Mouse (Mus musculus) liver, adult (tissue): ENCODE measurements around the gene Exoc2.

Experiments
- GATA4 ChIP-seq: IDR thresholded peaks from 2 replicates; pipeline ENCODE4 v1.6.1; 2014; ENCODE audit warnings: mild to moderate bottlenecking, low read length; ENCODE audit not compliant: insufficient replicate concordance

The Exoc2 gene

DNA sequence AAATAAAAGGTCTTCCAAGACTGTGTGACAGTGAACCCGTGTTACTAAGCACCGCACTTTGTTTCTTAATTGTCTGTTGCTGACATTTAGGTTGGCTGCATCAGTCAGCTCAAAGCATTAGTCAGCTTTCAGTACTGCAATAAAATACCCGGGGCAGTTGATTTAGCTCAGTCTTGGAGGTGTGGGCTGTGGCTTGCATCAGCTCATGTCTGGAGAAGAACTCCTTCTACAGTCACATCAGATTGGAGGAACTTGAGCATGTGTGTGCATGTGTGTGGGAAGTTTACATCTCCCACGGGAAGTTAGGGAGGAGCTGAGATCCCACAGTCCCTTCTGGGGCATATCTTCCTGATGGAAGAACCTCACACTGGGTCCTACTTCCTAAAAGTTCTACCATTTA is 185.9 kb downstream of the Exoc2 start:
- TF ChIP-seq GATA4, result no peak

DNA sequence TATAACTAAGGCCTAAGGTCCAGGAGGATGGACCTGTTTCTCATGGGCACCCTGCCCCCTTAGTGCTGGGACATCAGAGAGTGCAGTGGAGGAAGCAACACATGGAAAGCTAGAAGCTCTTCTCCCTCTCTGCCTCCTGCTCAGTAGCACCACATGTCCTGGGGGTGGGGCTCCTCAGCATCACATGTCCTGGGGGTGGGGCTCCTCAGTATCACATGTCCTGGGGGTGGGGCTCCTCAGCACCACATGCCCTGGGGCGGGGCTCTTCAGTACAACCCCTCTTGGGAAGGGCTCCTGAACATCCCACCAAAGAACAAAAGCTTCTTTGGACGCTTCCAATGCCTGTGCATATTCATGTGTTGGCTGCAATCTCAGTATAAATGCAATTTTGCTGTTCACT is 186.3 kb downstream of the Exoc2 start:
- no peak for TF ChIP-seq GATA4

DNA sequence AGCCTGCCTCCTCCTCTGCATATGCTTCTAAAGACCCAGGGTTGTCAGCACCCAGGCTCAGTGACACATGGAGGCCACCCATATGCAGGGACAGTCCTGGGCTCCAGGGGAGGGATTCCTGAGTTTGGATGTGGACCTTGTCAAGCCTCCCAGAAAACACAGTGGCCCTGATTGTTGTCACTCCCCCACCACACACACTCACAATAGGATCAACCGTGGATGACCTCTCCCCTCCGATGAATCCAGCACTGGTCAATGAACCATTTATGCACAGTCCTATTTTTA is 186.9 kb downstream of the Exoc2 start:
- TF ChIP-seq GATA4, result no peak

DNA sequence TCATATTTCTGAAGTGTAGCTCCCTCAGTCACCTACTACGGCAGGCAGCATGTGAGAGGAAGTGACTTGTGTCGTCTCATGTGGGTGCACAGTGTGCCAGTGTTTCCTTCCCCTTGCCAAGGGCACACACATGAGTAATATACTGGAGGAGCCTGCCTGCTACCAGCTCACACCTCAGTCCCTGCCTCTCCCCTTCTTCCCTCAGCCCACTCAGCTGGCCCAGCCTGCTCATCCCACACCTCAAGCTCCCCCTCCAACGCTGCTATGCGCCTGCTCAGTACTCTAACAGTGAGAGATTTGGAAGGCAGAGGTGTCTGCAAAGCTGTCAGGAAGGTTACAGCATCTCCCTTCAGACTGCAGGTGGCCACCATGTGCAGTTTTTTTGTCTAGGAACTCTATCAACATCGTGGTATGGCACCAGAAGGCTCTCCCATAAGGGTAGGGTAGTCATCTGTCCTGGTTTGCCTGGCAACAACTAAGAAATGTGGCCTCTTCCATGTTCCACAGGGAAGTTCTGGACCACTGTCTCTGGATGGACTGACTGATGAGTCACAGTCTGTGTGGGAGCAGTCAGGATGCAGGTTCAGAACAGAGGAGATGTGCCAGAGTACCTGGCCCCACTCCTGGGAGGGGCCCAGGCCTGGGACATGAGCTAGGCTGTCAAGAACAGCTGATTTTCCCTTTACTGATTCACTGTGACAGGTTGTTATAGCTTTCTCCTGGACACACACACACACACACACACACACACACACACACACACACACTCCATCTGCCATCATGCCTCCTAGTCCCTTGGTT is 187.5 kb downstream of the Exoc2 start:
- no peak for TF ChIP-seq GATA4

DNA sequence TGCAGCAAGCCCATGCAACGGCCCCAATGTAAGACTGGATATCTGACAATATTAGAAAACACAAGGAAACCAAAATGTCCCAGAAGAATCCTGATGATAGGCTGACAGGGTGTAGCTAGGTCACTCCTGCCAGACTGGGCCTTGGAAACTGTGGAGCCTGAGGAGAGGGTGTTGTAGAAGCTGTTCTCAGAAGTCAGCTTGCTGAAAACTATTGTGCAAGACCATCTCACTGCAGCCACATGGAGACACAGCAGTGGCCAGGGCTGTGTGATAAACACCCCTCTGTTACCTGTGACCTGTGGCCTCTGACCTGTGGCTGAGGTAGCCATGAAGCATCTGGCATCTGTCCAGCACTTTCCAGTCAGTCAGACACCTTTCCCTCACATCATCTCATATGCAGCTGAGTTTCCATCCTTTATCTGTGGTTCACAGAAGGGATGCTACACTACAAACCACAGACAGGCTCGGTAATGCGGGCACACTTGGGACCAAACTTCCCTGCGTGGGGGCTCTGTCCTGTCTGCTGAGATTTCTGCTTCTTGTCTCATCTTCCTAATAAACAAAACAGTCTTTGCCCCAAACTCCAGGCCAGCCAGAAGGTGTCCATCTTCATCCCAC is 188.4 kb downstream of the Exoc2 start:
- TF ChIP-seq GATA4, result no peak

DNA sequence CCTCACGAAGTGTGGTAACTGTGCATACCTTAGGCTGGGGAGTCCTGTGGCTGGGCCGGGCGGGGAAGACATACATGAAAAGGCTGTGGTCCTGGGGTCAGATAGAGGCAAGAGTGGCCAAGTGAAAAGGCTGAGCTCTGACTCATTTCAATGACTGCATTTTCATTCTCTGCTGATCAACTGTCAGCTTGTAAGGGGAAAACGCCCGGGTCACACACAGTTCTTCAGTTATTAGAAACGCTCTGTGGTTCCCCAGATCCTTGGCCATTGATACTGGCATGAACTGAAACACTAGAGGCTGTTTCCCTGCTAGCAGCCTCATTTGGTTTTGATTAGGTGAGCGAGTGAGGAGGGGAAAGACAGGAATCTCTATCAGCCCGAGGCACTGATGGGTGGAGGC is 191.5 kb downstream of the Exoc2 start:
- TF ChIP-seq GATA4, result no peak

DNA sequence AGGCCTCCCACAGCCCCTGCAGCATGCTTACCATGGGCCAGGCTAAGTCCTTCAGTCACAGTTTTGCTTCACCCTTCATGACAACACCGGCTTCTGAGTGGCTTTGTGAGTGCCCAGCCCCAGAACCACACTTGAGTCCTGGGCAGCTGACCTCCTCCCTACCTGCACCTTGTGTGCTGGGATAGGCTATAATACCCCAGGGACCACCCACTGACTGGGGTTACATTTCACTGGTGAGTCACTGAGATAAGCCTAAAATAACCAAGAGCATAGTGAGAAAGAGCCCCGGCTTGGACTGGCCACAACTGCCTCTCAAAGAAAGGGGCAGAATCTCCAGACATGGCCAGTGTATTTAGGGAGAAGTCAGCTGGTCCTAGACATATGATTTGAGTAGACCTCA is 192.0 kb downstream of the Exoc2 start:
- no peak for TF ChIP-seq GATA4

DNA sequence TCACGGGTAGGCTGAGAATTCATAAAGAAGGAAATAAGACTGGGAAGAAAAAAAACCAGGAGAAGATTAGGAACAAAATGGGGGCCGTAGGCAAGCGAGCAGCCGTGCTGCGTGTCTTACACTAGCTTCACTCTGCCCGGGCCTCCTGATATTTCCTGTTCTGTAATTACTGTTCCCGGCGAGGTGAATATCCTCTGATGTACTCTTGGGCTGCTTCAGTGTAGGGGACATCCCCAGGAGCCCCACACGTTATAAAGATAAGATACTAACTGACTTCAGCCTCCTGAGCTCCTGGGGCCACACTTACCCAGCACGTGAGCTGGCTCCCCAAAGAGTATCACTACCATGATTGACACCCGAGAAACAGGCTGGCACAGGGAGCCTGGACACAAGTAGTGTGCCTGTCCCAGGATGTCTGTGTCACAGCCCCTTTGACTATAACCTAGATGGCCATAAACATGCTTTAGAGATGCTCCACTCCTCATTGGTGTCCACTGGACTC is 196.2 kb downstream of the Exoc2 start:
- no peak for TF ChIP-seq GATA4

DNA sequence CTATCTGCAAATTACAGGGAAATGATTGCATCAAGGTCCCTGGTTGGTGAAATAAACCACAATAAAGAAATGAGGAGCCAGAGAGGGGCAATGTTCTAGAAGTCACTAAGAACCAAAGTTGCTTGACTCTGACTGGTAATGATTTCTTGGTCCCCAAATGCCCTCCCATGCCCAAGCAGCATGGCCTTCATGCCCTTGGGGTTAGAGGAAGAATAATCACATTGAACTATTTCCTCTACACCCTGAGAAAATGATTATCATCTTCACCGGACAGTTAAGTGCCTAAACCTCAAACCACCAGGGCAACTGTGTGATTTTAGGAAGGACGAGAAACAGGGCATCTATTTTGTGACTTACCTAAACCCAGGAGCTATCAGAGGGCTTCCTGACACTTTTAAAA is 197.9 kb downstream of the Exoc2 start:
- TF ChIP-seq GATA4, result no peak

DNA sequence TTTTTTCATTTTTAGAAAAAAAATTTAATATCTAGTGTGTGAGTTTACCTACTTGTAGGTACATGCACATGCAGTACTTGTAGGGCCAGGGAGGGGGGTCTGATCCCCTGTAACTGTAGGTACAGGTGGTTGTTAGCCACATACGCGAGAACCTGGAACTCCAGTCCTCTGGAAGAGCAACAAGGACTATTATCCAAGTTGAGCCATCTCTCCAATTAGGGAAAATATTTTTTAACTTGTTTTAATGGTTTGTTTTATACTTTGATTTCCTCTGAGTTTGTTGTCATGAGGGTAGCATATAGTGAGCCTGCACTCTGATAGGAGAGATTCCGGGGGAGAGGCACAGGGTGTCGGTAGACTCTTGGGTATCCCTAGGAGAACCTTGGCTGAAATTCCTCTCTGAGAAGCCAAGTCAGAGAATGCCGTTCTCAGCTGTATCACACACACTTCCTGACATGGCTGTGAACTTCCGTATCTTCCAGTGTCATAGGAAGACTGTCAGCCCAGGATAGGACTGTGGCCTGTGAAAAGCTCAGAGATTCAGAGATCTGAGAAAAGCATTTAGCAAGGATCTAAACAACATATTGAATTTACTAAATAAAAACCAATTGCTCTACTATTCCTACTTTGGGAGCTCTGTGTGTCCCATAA is 206.3 kb downstream of the Exoc2 start:
- TF ChIP-seq GATA4, result peak; percentile 70; the same call in 1 of the 2 replicates

DNA sequence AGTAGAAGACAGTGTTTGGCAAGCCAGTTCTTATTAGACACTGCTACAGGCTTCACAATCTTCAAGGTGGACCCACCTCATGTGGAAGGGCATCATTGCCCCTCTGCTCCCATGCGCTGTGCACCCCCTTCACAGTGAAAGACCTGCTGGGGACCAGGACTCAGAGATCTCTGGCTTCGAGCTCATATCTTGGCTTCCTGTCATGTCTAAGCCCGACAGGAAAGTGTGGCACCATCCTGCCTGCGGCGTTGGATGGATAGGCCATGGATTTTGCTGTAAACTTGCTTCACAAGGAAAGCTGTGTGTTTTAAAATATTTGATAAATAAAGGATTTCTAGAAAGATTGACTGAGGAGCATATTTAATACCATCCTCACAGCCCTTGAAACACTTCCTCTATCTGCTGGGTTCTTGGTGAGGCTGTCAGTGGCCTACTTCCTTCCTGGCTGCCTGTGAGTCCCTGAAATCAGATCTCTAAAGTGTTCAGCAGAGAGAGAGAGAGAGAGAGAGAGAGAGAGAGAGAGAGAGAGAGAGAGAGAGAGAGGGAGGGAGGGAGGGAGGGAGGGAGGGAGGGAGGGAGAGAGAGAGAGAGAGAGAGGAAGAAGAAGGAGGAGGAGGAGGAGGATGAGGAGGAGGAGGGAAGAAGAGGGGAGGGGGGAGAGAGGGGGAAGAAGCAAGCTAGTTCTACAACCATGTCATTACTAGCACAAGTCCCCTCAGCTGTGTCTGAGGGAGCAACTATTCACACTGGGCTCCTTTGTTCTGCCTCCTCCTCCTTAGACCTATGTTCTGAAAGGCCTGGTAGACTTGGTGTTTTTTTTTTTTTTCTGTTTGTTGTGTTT is 207.0 kb downstream of the Exoc2 start:
- no peak for TF ChIP-seq GATA4

DNA sequence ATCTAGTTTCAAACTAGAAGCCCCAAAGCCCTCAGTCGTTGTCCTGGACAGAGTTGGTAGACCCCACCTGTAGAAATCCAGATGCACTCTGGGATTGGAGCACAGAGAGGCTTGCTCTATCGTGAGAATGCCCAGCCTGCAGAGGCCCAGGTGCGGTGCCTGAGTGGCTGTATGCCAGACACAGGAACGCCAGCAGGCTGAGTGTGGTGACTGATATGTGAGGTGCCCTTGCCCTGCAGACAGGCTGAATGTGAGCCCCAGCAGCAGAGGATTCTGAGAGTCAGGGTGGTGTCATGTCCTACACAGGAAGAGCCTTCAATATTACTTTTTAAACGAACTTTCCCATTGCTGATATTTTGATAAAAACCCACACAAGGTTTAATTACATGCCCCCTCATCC is 208.0 kb downstream of the Exoc2 start:
- TF ChIP-seq GATA4, result no peak

DNA sequence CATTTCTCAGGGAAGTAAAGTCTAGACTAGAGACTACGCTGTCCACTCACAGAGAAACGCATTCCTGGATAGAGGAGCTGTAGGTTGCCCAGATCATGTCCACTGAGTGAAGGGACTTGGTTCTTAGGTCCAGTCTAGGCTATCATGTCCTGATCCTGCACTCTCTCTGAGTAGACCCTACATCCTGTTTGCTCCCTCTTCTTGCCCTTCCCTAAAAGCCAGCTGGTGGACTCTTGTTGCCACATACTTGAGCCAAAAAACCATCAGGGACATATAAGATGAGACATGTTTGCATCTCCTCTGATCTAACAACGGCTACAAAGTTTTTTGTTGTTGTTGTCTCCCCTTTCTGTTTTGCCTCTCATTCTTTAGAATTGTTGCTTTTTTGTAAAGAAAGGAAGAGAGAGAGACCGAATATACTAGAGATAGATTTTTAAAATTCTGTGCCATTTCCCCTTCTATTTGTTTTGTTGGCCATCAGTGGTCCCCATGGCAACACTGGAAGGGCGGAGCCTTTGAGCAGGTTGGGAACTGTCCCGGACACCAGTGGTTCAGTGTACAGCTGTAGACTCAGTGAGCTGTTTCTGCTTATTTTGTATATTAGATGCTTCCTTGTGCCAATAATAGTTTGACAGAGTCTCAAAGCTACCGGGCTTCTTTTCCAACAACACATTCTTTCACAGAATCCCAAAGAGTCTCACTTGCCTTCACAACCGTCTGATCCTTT is 209.7 kb downstream of the Exoc2 start:
- no peak for TF ChIP-seq GATA4
